Mouse (Mus musculus) heart, embryonic 11.5 days (tissue): ENCODE results near the gene Gm8011. TPM values are rescaled to one million over a fixed set of nuclear protein-coding genes. Genes with fewer than 3 reads are reported as not detected.
"Not testable (repeated sequence)": the region's sequence is repeated elsewhere in the genome, so short reads cannot be mapped to it uniquely, and the experiment has no call there.

Experiments used
- ATAC-seq: fragments of 200-750 bp; cut with Nextera tagmentation; replicated peaks from 2 replicates; pipeline ENCODE4 v1.8.0; 2017; ENCODE audit warnings: moderate library complexity; ENCODE audit not compliant: insufficient number of reproducible peaks, low FRiP score, low TSS enrichment
- H3K27ac ChIP-seq: fragments of 300-500 bp; sonication (generic); 2 replicates; pipeline ENCODE4 v1.5.1; 2014; ENCODE audit warnings: mild to moderate bottlenecking, low read depth, low read length
- H3K27me3 ChIP-seq: fragments of 300-500 bp; sonication (generic); 2 replicates; pipeline ENCODE4 v1.6.1; 2014; ENCODE audit warnings: mild to moderate bottlenecking, low read length, mixed read lengths; ENCODE audit not compliant: control insufficient read depth, insufficient read depth
- H3K36me3 ChIP-seq: fragments of 300-500 bp; sonication (generic); 2 replicates; pipeline ENCODE4 v1.6.1; 2014; ENCODE audit warnings: mild to moderate bottlenecking, low read length, moderate library complexity, mixed read lengths; ENCODE audit not compliant: control insufficient read depth, insufficient read depth
- H3K4me1 ChIP-seq: fragments of 300-500 bp; sonication (generic); 2 replicates; pipeline ENCODE4 v1.6.1; 2014; ENCODE audit warnings: low read length; ENCODE audit not compliant: control insufficient read depth, insufficient read depth
- H3K4me2 ChIP-seq: fragments of 300-500 bp; sonication (generic); 2 replicates; pipeline ENCODE4 v1.6.1; 2014; ENCODE audit warnings: mild to moderate bottlenecking, moderate library complexity
- H3K4me3 ChIP-seq: fragments of 300-500 bp; sonication (generic); 2 replicates; pipeline ENCODE4 v1.5.1; 2014; ENCODE audit warnings: low read depth, low read length
- H3K9ac ChIP-seq: fragments of 300-500 bp; sonication (generic); 2 replicates; pipeline ENCODE4 v1.6.1; 2014; ENCODE audit warnings: mild to moderate bottlenecking, low read depth, low read length, moderate library complexity
- H3K9me3 ChIP-seq: fragments of 300-500 bp; sonication (generic); replicated peaks from 2 replicates; pipeline ENCODE4 v1.6.1; 2016; ENCODE audit warnings: low read length; ENCODE audit not compliant: control insufficient read depth
- WGBS: fragments of 180-500 bp; shearing (Covaris S2); extraction: QIAGEN DNeasy Blood & Tissue Kit; methylation state at CpG from one replicate; pipeline ENCODE4 v1.1.7; 2014; ENCODE audit not compliant: insufficient replicate concordance; 5-methylcytosine and 5-hydroxymethylcytosine counted together
- polyA plus RNA-seq: library from polyadenylated mRNA; unstranded; fragments of >200 nt; fragmentation: Nextera tagmentation; extraction: Ambion mirVana; gene quantifications from 2 replicates; pipeline ENCODE4 v1.2.1, GENCODE M21; 2014

The Gm8011 gene
- not detected in 2 replicates for polyA plus RNA-seq

- not testable (repeated sequence) for H3K4me2 ChIP-seq, ATAC-seq, H3K9me3 ChIP-seq, H3K9ac ChIP-seq, H3K27ac ChIP-seq, H3K36me3 ChIP-seq, H3K4me1 ChIP-seq, H3K4me3 ChIP-seq, H3K27me3 ChIP-seq
- 40% methylated on average over 2 of the region's 2 CpGs for WGBS
These were observed at the start of gene Gm8011 for GRCm38 (mm10) chr14:42463581-42463980. Gm8011 (plus strand) TSS chr14:42463881.

- not testable (repeated sequence) for H3K4me2 ChIP-seq, H3K36me3 ChIP-seq, H3K4me3 ChIP-seq, ATAC-seq, H3K9ac ChIP-seq, H3K9me3 ChIP-seq, H3K27me3 ChIP-seq, H3K27ac ChIP-seq, H3K4me1 ChIP-seq
- 85% methylated on average over 2 of the region's 4 CpGs for WGBS
These were observed 24.1 kb upstream of the Gm8011 start, which contains the start of gene Gm8005 for GRCm38 (mm10) chr14:42439573-42439972. Gm8005 (minus strand) TSS chr14:42439673.

GRCm38 (mm10) chr14:42502249-42502648, 38.6 kb downstream of the Gm8011 start, which contains the start of gene Gm8020:
Gm8020 (minus strand) TSS chr14:42502349.
- H3K36me3 ChIP-seq, H3K27ac ChIP-seq, H3K9ac ChIP-seq, H3K4me3 ChIP-seq, H3K9me3 ChIP-seq, H3K4me1 ChIP-seq, H3K4me2 ChIP-seq, ATAC-seq, H3K27me3 ChIP-seq: not testable (repeated sequence)
- 73% methylated on average over 2 of the region's 3 CpGs for WGBS

Other genes starting within 250 kb of the Gm8011 start
- not detected in 2 replicates for gene Gm17026, start 203.8 kb upstream of the Gm8011 start, polyA plus RNA-seq
- gene Gm9611, start 166.5 kb upstream of the Gm8011 start, polyA plus RNA-seq: not detected in 2 replicates
- not detected in 2 replicates for gene Gm7995, start 153.7 kb upstream of the Gm8011 start, polyA plus RNA-seq
- not detected in 2 replicates for gene Gm8005, start 24.2 kb upstream of the Gm8011 start, polyA plus RNA-seq
- gene Gm8020, start 38.5 kb downstream of the Gm8011 start, polyA plus RNA-seq: not detected in 2 replicates
- not detected in 2 replicates for gene Gm8024, start 60.4 kb downstream of the Gm8011 start, polyA plus RNA-seq
- not detected in 2 replicates for gene Gm17124, start 136.0 kb downstream of the Gm8011 start, polyA plus RNA-seq
- not detected in 2 replicates for gene Gm3633, start 178.0 kb downstream of the Gm8011 start, polyA plus RNA-seq
- gene Gm10378, start 192.1 kb downstream of the Gm8011 start, polyA plus RNA-seq: not detected in 2 replicates